ENCODE assay signal across 23 mouse cellular contexts in genomic region chr2:168371245-168371644, GRCm38 (mm10).
DNase-seq lines count a peak whose midpoint lies in the region; ATAC-seq and TF ChIP-seq lines count a peak whose summit lies in the region.
"Had no signal": no experiment of that assay in that cellular context is flagged by ENCODE, and none has a peak within 500 bp of the region (broad histone marks: within the 10 kb centered on the region; RNA-seq: fewer than 3 reads in every experiment).

No protein-coding gene starts in this region.

- no peaks in the 10 kb centered on the region for H3K36me3 ChIP-seq in intestine, embryonic 15.5 days
- no peaks in the 10 kb centered on the region for H3K36me3 ChIP-seq in intestine, embryonic 16.5 days (ENCODE audit: control insufficient read depth, insufficient read depth, low read length)
- H3K36me3 ChIP-seq in lung, embryonic 14.5 days (ENCODE audit: insufficient read depth) = no peaks in the 10 kb centered on the region
- H3K36me3 ChIP-seq in limb, embryonic 11.5 days (ENCODE audit: control insufficient read depth, insufficient read depth, low read length) = no peaks in the 10 kb centered on the region
- H3K36me3 ChIP-seq: embryonic facial prominence, embryonic 15.5 days; heart, embryonic 10.5 days; hindbrain, embryonic 15.5 days; neural tube, embryonic 15.5 days had no signal

- peak; percentile 11 for DNase-seq in lung, embryonic 14.5 days
- no peak for DNase-seq in lung, postnatal 25 days (ENCODE audit: low spot score)
- DNase-seq in embryo, embryonic 11.5 days (ENCODE audit: low read depth, low spot score) = peak; percentile 7
- peak; percentile 42 for DNase-seq in limb, embryonic 11.5 days (ENCODE audit: low spot score)
- DNase-seq in urinary bladder, adult 18-20 months (ENCODE audit: low spot score in 2 of 2) = no peak
- no peak for DNase-seq in adrenal gland, postnatal 10 days
- DNase-seq: adrenal gland, postnatal 25 days; cerebellum, adult 11-12 months; cerebellum, postnatal 25 days; gastrocnemius, adult 2 months; kidney, adult 2 months; liver, postnatal 0 days; right cerebral cortex, postnatal 14 days; spleen, adult 18-20 months; thymus, adult 2 months had no signal

- H3K27ac ChIP-seq in intestine, embryonic 15.5 days = no peak overlapping the region
- H3K27ac ChIP-seq in intestine, embryonic 16.5 days (ENCODE audit: low read length) = no peak overlapping the region
- H3K27ac ChIP-seq in lung, embryonic 14.5 days (ENCODE audit: low read depth) = no peak overlapping the region
- H3K27ac ChIP-seq in limb, embryonic 11.5 days (replicated peaks; ENCODE audit: low read depth, low read length) = no peak overlapping the region
- H3K27ac ChIP-seq: embryonic facial prominence, embryonic 15.5 days; gastrocnemius, adult 2 months; heart, embryonic 10.5 days; hindbrain, embryonic 15.5 days; neural tube, embryonic 15.5 days had no signal

- 0 out of 2 replicates have a peak, but pooled peaks cover 3% of the 10 kb centered on the region for H3K4me1 ChIP-seq in intestine, embryonic 15.5 days (replicated peaks)
- H3K4me1 ChIP-seq in intestine, embryonic 16.5 days (ENCODE audit: control insufficient read depth, insufficient read depth, low read length) = no peaks in the 10 kb centered on the region
- H3K4me1 ChIP-seq in lung, embryonic 14.5 days (ENCODE audit: insufficient read depth) = no peaks in the 10 kb centered on the region
- H3K4me1 ChIP-seq in limb, embryonic 11.5 days (ENCODE audit: control insufficient read depth, insufficient read depth, low read length) = peaks cover 5% of the 10 kb centered on the region; the same call in 1 of the 2 replicates
- H3K4me1 ChIP-seq: embryonic facial prominence, embryonic 15.5 days; heart, embryonic 10.5 days; hindbrain, embryonic 15.5 days; neural tube, embryonic 15.5 days had no signal

- H3K9ac ChIP-seq in intestine, embryonic 15.5 days = no peak overlapping the region
- H3K9ac ChIP-seq in intestine, embryonic 16.5 days (ENCODE audit: low read depth, low read length) = no peak overlapping the region
- no peak overlapping the region for H3K9ac ChIP-seq in lung, embryonic 14.5 days
- no peak overlapping the region for H3K9ac ChIP-seq in limb, embryonic 11.5 days (ENCODE audit: low read length)
- H3K9ac ChIP-seq: embryonic facial prominence, embryonic 15.5 days; hindbrain, embryonic 15.5 days; liver, postnatal 0 days; neural tube, embryonic 15.5 days had no signal

- TF ChIP-seq CTCF in lung, embryonic 14.5 days (IDR thresholded peaks at IDR 0.05; ENCODE audit: low read depth) = no peak

- H3K27me3 ChIP-seq in intestine, embryonic 15.5 days (replicated peaks) = no peaks in the 10 kb centered on the region
- no peaks in the 10 kb centered on the region for H3K27me3 ChIP-seq in intestine, embryonic 16.5 days (replicated peaks; ENCODE audit: control insufficient read depth, insufficient read depth, low read length)
- no peaks in the 10 kb centered on the region for H3K27me3 ChIP-seq in lung, embryonic 14.5 days (ENCODE audit: insufficient read depth, low read length)
- no peaks in the 10 kb centered on the region for H3K27me3 ChIP-seq in limb, embryonic 11.5 days (ENCODE audit: control insufficient read depth, insufficient read depth, low read length)
- H3K27me3 ChIP-seq: embryonic facial prominence, embryonic 15.5 days; hindbrain, embryonic 15.5 days; neural tube, embryonic 15.5 days had no signal

- no peaks in the 10 kb centered on the region for H3K9me3 ChIP-seq in intestine, embryonic 15.5 days
- H3K9me3 ChIP-seq in intestine, embryonic 16.5 days (ENCODE audit: control insufficient read depth, low read length) = 0 out of 2 replicates have a peak, but pooled peaks cover 11% of the 10 kb centered on the region
- H3K9me3 ChIP-seq in lung, embryonic 14.5 days (ENCODE audit: low read depth, low read length) = peaks cover 9% of the 10 kb centered on the region; the same call in 1 of the 2 replicates
- H3K9me3 ChIP-seq in limb, embryonic 11.5 days (ENCODE audit: control insufficient read depth, low read length) = no peaks in the 10 kb centered on the region
- H3K9me3 ChIP-seq: embryonic facial prominence, embryonic 15.5 days; hindbrain, embryonic 15.5 days; neural tube, embryonic 15.5 days had no signal

- ATAC-seq in intestine, embryonic 15.5 days = peak; percentile 31; the same call in 1 of the 2 replicates
- ATAC-seq in intestine, embryonic 16.5 days = no peak
- ATAC-seq in lung, embryonic 14.5 days (ENCODE audit: insufficient read depth) = no peak
- ATAC-seq in limb, embryonic 11.5 days (ENCODE audit: insufficient number of reproducible peaks, low FRiP score, low TSS enrichment, low read depth) = no peak
- ATAC-seq: forebrain, embryonic 16.5 days; liver, postnatal 0 days; midbrain, embryonic 16.5 days had no signal

- no peak overlapping the region for H3K4me2 ChIP-seq in intestine, embryonic 15.5 days (replicated peaks)
- H3K4me2 ChIP-seq in intestine, embryonic 16.5 days (ENCODE audit: low read depth, low read length) = no peak overlapping the region
- no peak overlapping the region for H3K4me2 ChIP-seq in lung, embryonic 14.5 days
- H3K4me2 ChIP-seq in limb, embryonic 11.5 days (ENCODE audit: low read depth, severe bottlenecking) = no peak overlapping the region
- H3K4me2 ChIP-seq: embryonic facial prominence, embryonic 15.5 days; hindbrain, embryonic 15.5 days; neural tube, embryonic 15.5 days had no signal

- no peak overlapping the region for H3K4me3 ChIP-seq in intestine, embryonic 15.5 days (replicated peaks)
- H3K4me3 ChIP-seq in intestine, embryonic 16.5 days (ENCODE audit: low read length) = no peak overlapping the region
- no peak overlapping the region for H3K4me3 ChIP-seq in lung, embryonic 14.5 days (ENCODE audit: low read depth, low read length)
- no peak overlapping the region for H3K4me3 ChIP-seq in limb, embryonic 11.5 days (ENCODE audit: low read depth, low read length)
- H3K4me3 ChIP-seq: embryonic facial prominence, embryonic 15.5 days; gastrocnemius, adult 2 months; heart, embryonic 10.5 days; hindbrain, embryonic 15.5 days; neural tube, embryonic 15.5 days had no signal

- 19% methylated on average over 3 of the region's 3 CpGs for WGBS in intestine, embryonic 15.5 days
- WGBS in intestine, embryonic 16.5 days = 32% methylated on average over 3 of the region's 3 CpGs
- 12% methylated on average over 3 of the region's 3 CpGs for WGBS in lung, embryonic 14.5 days
- 6% methylated on average over 3 of the region's 3 CpGs for whole genome bisulfite sequencing in limb, embryonic 11.5 days

Comparison
In these comparisons a context has a peak if more than half of its experiments do, and no peak if none do; other contexts are left out.
1. DNase-seq: peak in lung, embryonic 14.5 days (single experiment), embryo, embryonic 11.5 days (single experiment) and limb, embryonic 11.5 days (single experiment); none in lung, postnatal 25 days (single experiment), urinary bladder, adult 18-20 months (0 of 2) and adrenal gland, postnatal 10 days (single experiment).